Mouse (Mus musculus) MEL (cell line): Measurements from ENCODE around the gene Hpd. TPM values are rescaled to one million over a fixed set of nuclear protein-coding genes. Genes with fewer than 3 reads are reported as not detected.
A peak's percentile ranks its signal among the peaks of the same experiment; 100 is the strongest.

Source experiments
- DNase-seq: peaks from one replicate; pipeline ENCODE4 v3.0.0; 2011; ENCODE audit warnings: low read depth, low spot score
- H3K27ac ChIP-seq: 2 replicates; pipeline ENCODE4 v1.5.1; 2012; ENCODE audit warnings: low read depth, mild to moderate bottlenecking, control low read depth, low read length, moderate library complexity; ENCODE audit not compliant: control insufficient read depth
- H3K27me3 ChIP-seq, 2 experiments: fragments of 150-350 bp in 1 of 2; sonication (generic) in 1 of 2; 2 replicates each; pipeline ENCODE4 v1.6.1; 2012; ENCODE audit warnings: low read length in 2 of 2, mild to moderate bottlenecking in 2 of 2, improper control_type of control experiment in 1 of 2, moderate library complexity in 1 of 2; ENCODE audit not compliant: insufficient read depth in 2 of 2, control insufficient read depth in 1 of 2
- H3K36me3 ChIP-seq, 2 experiments: 2 replicates each; pipeline ENCODE4 v1.6.1; 2012 to 2014; ENCODE audit warnings: low read length in 2 of 2, improper control_type of control experiment in 1 of 2, inconsistent platforms in 1 of 2, mild to moderate bottlenecking in 1 of 2; ENCODE audit not compliant: insufficient read depth in 2 of 2, control insufficient read depth in 1 of 2
- H3K4me1 ChIP-seq, 2 experiments: fragments of 150-350 bp in 1 of 2; sonication (generic) in 1 of 2; 2 replicates each; pipeline ENCODE4 v1.6.1; 2012; ENCODE audit warnings: low read length in 2 of 2, improper control_type of control experiment in 1 of 2, mild to moderate bottlenecking in 1 of 2; ENCODE audit not compliant: insufficient read depth in 2 of 2, control insufficient read depth in 1 of 2
- H3K4me3 ChIP-seq, 2 experiments: fragments of 150-350 bp in 1 of 2; sonication (generic) in 1 of 2; 2 replicates each; pipeline ENCODE4 v1.5.1; 2012; ENCODE audit warnings: low read depth in 2 of 2, low read length in 2 of 2, mild to moderate bottlenecking in 2 of 2, moderate library complexity in 2 of 2, control low read depth in 1 of 2, improper control_type of control experiment in 1 of 2; ENCODE audit not compliant: control insufficient read depth in 1 of 2, insufficient read depth in 1 of 2
- H3K79me2 ChIP-seq: 2 replicates; pipeline ENCODE4 v1.6.1; 2012; ENCODE audit warnings: mild to moderate bottlenecking, low read length, moderate library complexity; ENCODE audit not compliant: control insufficient read depth, poor library complexity, insufficient read depth
- H3K9ac ChIP-seq: 2 replicates; pipeline ENCODE4 v1.6.1; 2012; ENCODE audit warnings: low read depth, mild to moderate bottlenecking, control low read depth, low read length, moderate library complexity; ENCODE audit not compliant: control insufficient read depth, poor library complexity, severe bottlenecking
- H3K9me3 ChIP-seq: fragments of 150-350 bp; sonication (generic); replicated peaks from 2 replicates; pipeline ENCODE4 v1.6.1; 2012; ENCODE audit warnings: mild to moderate bottlenecking, low read length, improper control_type of control experiment, moderate library complexity; ENCODE audit not compliant: insufficient read depth
- BHLHE40 ChIP-seq: IDR thresholded peaks from 2 replicates; pipeline ENCODE4 v1.6.1; 2012; ENCODE audit warnings: low read depth, mild to moderate bottlenecking, inconsistent platforms, low read length, improper control_type of control experiment, borderline replicate concordance
- CHD1 ChIP-seq: IDR thresholded peaks from 2 replicates; pipeline ENCODE4 v1.6.1; 2012; ENCODE audit warnings: low read depth, mild to moderate bottlenecking, inconsistent platforms, low read length, improper control_type of control experiment
- CTCF ChIP-seq, 3 experiments: IDR thresholded peaks in 2 of 3; conservative IDR thresholded peaks in 1 of 3; 2 replicates each; pipeline ENCODE4 v1.5.1; 2011 to 2012; ENCODE audit warnings: low read length in 3 of 3, low read depth in 2 of 3, mild to moderate bottlenecking in 2 of 3, improper control_type of control experiment in 1 of 3, inconsistent platforms in 1 of 3, mixed read lengths in 1 of 3, moderate library complexity in 1 of 3; ENCODE audit not compliant: control insufficient read depth in 1 of 3, insufficient read depth in 1 of 3, poor library complexity in 1 of 3, severe bottlenecking in 1 of 3
- E2F4 ChIP-seq: IDR thresholded peaks from 2 replicates; pipeline ENCODE4 v1.6.1; 2011; ENCODE audit warnings: low read depth, low read length, improper control_type of control experiment, borderline replicate concordance
- ELF1 ChIP-seq: IDR thresholded peaks from 2 replicates; pipeline ENCODE4 v1.6.1; 2014; ENCODE audit warnings: low read depth, mild to moderate bottlenecking, inconsistent platforms, low read length, improper control_type of control experiment, moderate library complexity
- GABPA ChIP-seq: IDR thresholded peaks from 2 replicates; pipeline ENCODE4 v1.6.1; 2012; ENCODE audit warnings: low read depth, mild to moderate bottlenecking, inconsistent platforms, low read length, improper control_type of control experiment, moderate library complexity
- GATA1 ChIP-seq: IDR thresholded peaks from 2 replicates; pipeline ENCODE4 v1.6.1; 2011; ENCODE audit warnings: low read depth, low read length, improper control_type of control experiment
- HCFC1 ChIP-seq: IDR thresholded peaks from 2 replicates; pipeline ENCODE4 v1.6.1; 2012; ENCODE audit warnings: low read depth, mild to moderate bottlenecking, inconsistent platforms, low read length, improper control_type of control experiment, moderate library complexity
- MAFK ChIP-seq: IDR thresholded peaks from 2 replicates; pipeline ENCODE4 v1.6.1; 2011; ENCODE audit warnings: low read depth, mild to moderate bottlenecking, low read length, improper control_type of control experiment, borderline replicate concordance
- MAX ChIP-seq: IDR thresholded peaks from 2 replicates; pipeline ENCODE4 v1.6.1; 2011; ENCODE audit warnings: low read length, improper control_type of control experiment
- MAZ ChIP-seq: IDR thresholded peaks from 2 replicates; pipeline ENCODE4 v1.6.1; 2012; ENCODE audit warnings: low read depth, mild to moderate bottlenecking, inconsistent platforms, low read length, improper control_type of control experiment
- MEF2A ChIP-seq: IDR thresholded peaks from 2 replicates; pipeline ENCODE4 v1.6.1; 2014; ENCODE audit warnings: low read depth, mild to moderate bottlenecking, inconsistent platforms, low read length, improper control_type of control experiment; ENCODE audit not compliant: poor library complexity, insufficient replicate concordance, severe bottlenecking; ENCODE audit errors: extremely low read depth
- MXI1 ChIP-seq: IDR thresholded peaks from 2 replicates; pipeline ENCODE4 v1.6.1; 2011; ENCODE audit warnings: mild to moderate bottlenecking, low read depth, low read length, improper control_type of control experiment
- MYC ChIP-seq: IDR thresholded peaks from 2 replicates; pipeline ENCODE4 v1.6.1; 2011; ENCODE audit warnings: low read depth, mild to moderate bottlenecking, low read length, improper control_type of control experiment, moderate library complexity
- NRF1 ChIP-seq: IDR thresholded peaks from 2 replicates; pipeline ENCODE4 v1.6.1; 2014; ENCODE audit warnings: low read depth, mild to moderate bottlenecking, inconsistent platforms, low read length, improper control_type of control experiment, moderate library complexity; ENCODE audit not compliant: poor library complexity, insufficient read depth, severe bottlenecking
- POLR2A ChIP-seq, 2 experiments: IDR thresholded peaks; 2 replicates each; pipeline ENCODE4 v1.6.1; 2011 to 2012; ENCODE audit warnings: low read length in 2 of 2, mild to moderate bottlenecking in 2 of 2, control low read depth in 1 of 2, improper control_type of control experiment in 1 of 2, low read depth in 1 of 2, moderate library complexity in 1 of 2; ENCODE audit not compliant: control insufficient read depth in 1 of 2, insufficient read depth in 1 of 2, poor library complexity in 1 of 2
- POLR2AphosphoS2 ChIP-seq: IDR thresholded peaks from 2 replicates; pipeline ENCODE4 v1.6.1; 2011; ENCODE audit warnings: low read length, improper control_type of control experiment
- POLR2AphosphoS5 ChIP-seq: IDR thresholded peaks from 2 replicates; pipeline ENCODE4 v1.6.1; 2012; ENCODE audit warnings: low read depth, borderline replicate concordance, mild to moderate bottlenecking, inconsistent platforms, low read length, moderate library complexity, mixed read lengths
- RAD21 ChIP-seq: IDR thresholded peaks from 2 replicates; pipeline ENCODE4 v1.6.1; 2011; ENCODE audit warnings: mild to moderate bottlenecking, low read depth, low read length, improper control_type of control experiment
- SIN3A ChIP-seq: IDR thresholded peaks from 2 replicates; pipeline ENCODE4 v1.6.1; 2012; ENCODE audit warnings: low read length, improper control_type of control experiment, inconsistent platforms
- SMC3 ChIP-seq: IDR thresholded peaks from 2 replicates; pipeline ENCODE4 v1.6.1; 2011; ENCODE audit warnings: low read depth, low read length, improper control_type of control experiment
- TBP ChIP-seq: IDR thresholded peaks from 2 replicates; pipeline ENCODE4 v1.8.0; 2011; ENCODE audit warnings: low read depth, low read length, improper control_type of control experiment
- UBTF ChIP-seq: IDR thresholded peaks from 2 replicates; pipeline ENCODE4 v1.6.1; 2012; ENCODE audit warnings: low read depth, mild to moderate bottlenecking, inconsistent platforms, low read length, improper control_type of control experiment, moderate library complexity, borderline replicate concordance; ENCODE audit not compliant: insufficient read depth
- USF1 ChIP-seq: IDR thresholded peaks from 2 replicates; pipeline ENCODE4 v1.6.1; 2014; ENCODE audit warnings: low read depth, mild to moderate bottlenecking, inconsistent platforms, low read length, improper control_type of control experiment, moderate library complexity
- USF2 ChIP-seq, 2 experiments: IDR thresholded peaks; 2 replicates each; pipeline ENCODE4 v1.6.1; 2011 to 2012; ENCODE audit warnings: improper control_type of control experiment in 2 of 2, low read length in 2 of 2, borderline replicate concordance in 1 of 2, inconsistent platforms in 1 of 2, low read depth in 1 of 2, mild to moderate bottlenecking in 1 of 2; ENCODE audit not compliant: insufficient read depth in 1 of 2
- ZC3H11A ChIP-seq: IDR thresholded peaks from 2 replicates; pipeline ENCODE4 v1.6.1; 2012; ENCODE audit warnings: low read depth, mild to moderate bottlenecking, inconsistent platforms, low read length, improper control_type of control experiment
- ZMIZ1 ChIP-seq: IDR thresholded peaks from 2 replicates; pipeline ENCODE4 v1.6.1; 2012; ENCODE audit warnings: low read depth, mild to moderate bottlenecking, inconsistent platforms, low read length, improper control_type of control experiment, moderate library complexity
- ZNF384 ChIP-seq: IDR thresholded peaks from 2 replicates; pipeline ENCODE4 v1.6.1; 2012; ENCODE audit warnings: low read depth, mild to moderate bottlenecking, inconsistent platforms, low read length, improper control_type of control experiment
- polyA plus RNA-seq, 2 experiments: library from polyadenylated mRNA; stranded (reverse) in 1 of 2; unstranded in 1 of 2; fragments of >175 nt in 1 of 2; fragments of >200 nt in 1 of 2; gene quantifications; 2 replicates each; pipeline versions ENCODE4 v1.2.1 to v1.2.4; 2012; ENCODE audit warnings: low replicate concordance in 2 of 2, low read depth in 1 of 2; ENCODE audit not compliant: insufficient read length in 2 of 2, insufficient read depth in 1 of 2, missing spikeins in 1 of 2
- total RNA-seq: library from RNA; depleted of rRNA; stranded (reverse); fragments of 300-350 nt; gene quantifications from 2 replicates; pipeline ENCODE4 v1.2.3, GENCODE M21; 2012

Hpd gene
- total and polyA plus RNA-seq, 3 experiments = not detected

DNA sequence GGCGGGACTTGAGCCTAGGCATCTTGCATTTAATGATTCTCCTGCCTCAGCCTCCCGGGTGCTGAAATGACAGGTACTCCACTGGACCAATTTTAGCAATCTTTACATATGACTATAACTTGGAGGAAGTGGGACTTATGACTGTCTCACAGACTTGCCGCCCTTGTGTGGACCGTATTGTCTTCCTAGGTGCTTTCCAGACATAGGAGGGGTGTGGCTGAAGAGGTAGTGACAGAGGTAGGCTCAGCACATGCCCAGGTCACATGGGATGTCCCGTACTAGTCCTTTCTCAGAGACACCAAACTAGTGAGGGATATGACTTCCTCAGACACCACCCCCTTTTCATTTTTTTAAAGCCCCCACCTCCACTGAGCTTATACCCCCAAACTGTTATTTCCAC is 3.7 kb downstream of the Hpd start:
- Histone ChIP-seq H3K4me3 (no peak overlapping the region), H3K9ac (no peak overlapping the region), H3K27me3 (no peaks in the 10 kb centered on the region; a peak in 1 of 4 replicates), H3K36me3 (no peaks in the 10 kb centered on the region), H3K9me3 (no peaks in the 10 kb centered on the region), H3K27ac (no peak overlapping the region), H3K4me1 (no peaks in the 10 kb centered on the region), H3K79me2 (no peaks in the 10 kb centered on the region)
- TF ChIP-seq USF2 (IDR thresholded peaks at IDR 0.05; ENCODE audit: borderline replicate concordance in 1 of 2, insufficient read depth in 1 of 2, low read depth in 1 of 2, low read length in 2 of 2) (no peak), NRF1 (no peak), MAX (no peak), MYC (no peak), E2F4 (no peak), POLR2AphosphoS2 (no peak), POLR2A (IDR thresholded peaks at IDR 0.05; ENCODE audit: control insufficient read depth in 1 of 2, insufficient read depth in 1 of 2, low read depth in 1 of 2, low read length in 2 of 2, poor library complexity in 1 of 2) (no peak), CHD1 (no peak), UBTF (no peak), ZMIZ1 (no peak), POLR2AphosphoS5 (no peak), RAD21 (no peak), MEF2A (no peak), TBP (no peak), GABPA (no peak)
- no peak for DNase-seq

DNA sequence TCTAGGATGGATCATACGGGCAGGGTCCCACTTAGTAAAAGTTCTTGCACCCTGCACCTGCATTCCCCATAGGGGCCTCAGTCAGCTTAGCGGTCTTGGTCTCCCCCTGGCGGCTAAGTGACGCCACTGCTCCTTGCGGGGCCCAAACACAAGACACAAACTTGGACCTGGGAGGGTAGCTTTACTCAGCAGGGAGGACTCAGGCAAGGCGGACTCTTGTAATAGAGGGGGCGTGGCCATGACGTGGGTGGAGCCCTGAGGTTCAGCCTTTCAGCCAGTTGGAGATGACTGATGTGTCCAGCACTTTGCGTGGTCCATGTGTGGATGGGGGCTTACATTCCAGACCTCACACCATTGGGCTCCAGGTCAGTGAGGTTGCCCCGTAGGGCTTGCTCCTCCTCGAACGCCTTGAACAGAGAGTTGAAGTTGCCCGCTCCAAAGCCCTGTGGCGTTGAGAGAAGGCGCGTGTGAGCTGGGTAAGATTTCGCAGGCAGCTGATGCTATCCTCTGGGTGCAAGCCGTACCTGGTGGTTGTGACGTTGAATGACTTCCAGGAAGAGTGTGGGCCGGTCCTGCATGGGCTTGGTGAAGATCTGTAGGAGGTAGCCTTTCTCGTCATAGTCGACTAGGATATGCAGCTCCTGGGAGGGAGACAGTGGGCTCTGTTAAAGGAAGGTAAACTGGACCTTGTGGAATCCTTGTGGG is 10.7 kb downstream of the Hpd start:
- TF ChIP-seq HCFC1 (0 out of 2 replicates have a peak, but pooled peaks have one; percentile 7), SMC3 (peak; percentile 99), GATA1 (no peak), BHLHE40 (peak; percentile 34; the same call in 1 of the 2 replicates), ZNF384 (peak; percentile 66), POLR2AphosphoS5 (no peak), ELF1 (0 out of 2 replicates have a peak, but pooled peaks have one; percentile 16), ZC3H11A (peak; percentile 99), CTCF (IDR thresholded peaks at IDR 0.05 in 2 of 3, conservative IDR thresholded peaks at IDR 0.05 in 1 of 3; ENCODE audit: control insufficient read depth in 1 of 3, insufficient read depth in 1 of 3, low read depth in 2 of 3, low read length in 3 of 3, poor library complexity in 1 of 3, severe bottlenecking in 1 of 3) (peak; percentile 96 to 100 (median 99)), MAFK (no peak), MXI1 (peak; percentile 48; the same call in 1 of the 2 replicates), USF1 (no peak), MAZ (peak; percentile 68; the same call in 1 of the 2 replicates), POLR2AphosphoS2 (no peak), SIN3A (peak; percentile 65; the same call in 1 of the 2 replicates)
- Histone ChIP-seq H3K4me1 (no peaks in the 10 kb centered on the region), H3K36me3 (no peaks in the 10 kb centered on the region), H3K9me3 (no peaks in the 10 kb centered on the region), H3K79me2 (no peaks in the 10 kb centered on the region), H3K27ac (no peak overlapping the region), H3K9ac (no peak overlapping the region), H3K27me3 (no peaks in the 10 kb centered on the region; a peak in 1 of 4 replicates), H3K4me3 (peak overlapping the region; percentile 7 to 37; a peak in 2 of 4 replicates)
- peak; percentile 91 for DNase-seq
